Mouse (Mus musculus) erythroblast, embryonic 14.5 days (primary cell): ENCODE measurements around the gene Iqsec1.

Experiments
- GATA1 ChIP-seq: IDR thresholded peaks from 2 replicates; pipeline ENCODE4 v1.6.1; 2012; ENCODE audit warnings: low read length, inconsistent platforms, mixed read lengths
- TAL1 ChIP-seq: IDR thresholded peaks from 3 replicates; pipeline ENCODE4 v1.6.1; 2012; ENCODE audit warnings: low read length, inconsistent platforms, mixed read lengths

DNA sequence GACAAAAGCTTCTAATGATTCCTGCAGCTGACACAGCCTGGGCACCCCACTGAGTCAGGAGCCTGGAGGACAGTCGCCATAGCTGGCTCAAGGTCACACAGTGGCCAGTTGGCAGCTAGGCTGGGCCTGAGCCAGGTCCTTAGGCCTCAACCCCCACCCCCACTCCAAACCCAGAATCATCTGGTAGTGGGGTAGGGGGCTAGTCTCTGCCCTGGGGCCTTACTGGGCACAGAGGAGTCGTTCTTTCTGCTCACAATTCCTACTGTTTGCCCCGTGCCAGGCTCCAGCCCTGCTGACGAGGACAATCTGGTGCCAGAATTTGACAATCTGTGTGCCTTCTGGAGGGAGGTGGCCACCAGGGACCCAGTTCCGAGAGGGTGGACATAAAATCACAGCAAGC is 258.7 kb downstream of the Iqsec1 start:
- TF ChIP-seq GATA1 (no peak), TAL1 (no peak)
